Mouse (Mus musculus): Measurements from ENCODE around the gene Kcnj5.

DNA sequence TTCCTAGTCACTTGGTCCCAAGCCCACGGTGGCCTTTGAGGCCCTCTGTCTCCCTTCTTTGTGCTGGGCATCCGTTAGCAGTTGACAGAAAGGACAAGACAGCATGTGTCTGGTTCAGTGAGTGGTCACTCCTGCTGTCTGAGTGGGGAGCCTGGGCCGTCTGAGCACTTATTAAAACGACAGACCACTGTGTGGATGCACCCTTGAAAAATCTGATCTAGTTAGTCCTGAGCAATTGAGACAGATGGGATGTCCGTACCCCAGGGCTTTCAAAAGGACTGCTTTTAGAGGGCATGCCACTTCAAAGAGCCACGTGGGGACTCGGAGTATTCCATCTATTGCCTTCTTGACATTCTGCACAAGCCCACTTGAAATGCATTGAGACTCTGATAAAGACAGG, 20.5 kb downstream of the Kcnj5 start:
- no peak for TF ChIP-seq CTCF (IDR thresholded peaks at IDR 0.05; ENCODE audit: low read depth)
- no peak for TF ChIP-seq EP300 (IDR thresholded peaks at IDR 0.05; ENCODE audit: low read depth)

Measured in liver, postnatal 0 days (tissue).